Mouse (Mus musculus) bone marrow macrophage, adult 2 months (primary cell): ENCODE data around the gene Rela.

Experiments
- CTCF ChIP-seq: IDR thresholded peaks from 2 replicates; pipeline ENCODE4 v1.5.1; 2012; ENCODE audit warnings: low read depth, mild to moderate bottlenecking, low read length, moderate library complexity
- POLR2A ChIP-seq: IDR thresholded peaks from 2 replicates; pipeline ENCODE4 v1.6.1; 2012; ENCODE audit warnings: mild to moderate bottlenecking, low read depth, low read length, borderline replicate concordance

GRCm38 (mm10) chr19:5691601-5692000, 54.3 kb downstream of the Rela start:
- TF ChIP-seq CTCF (no peak), POLR2A (no peak)
